Mouse (Mus musculus) liver, embryonic 16.5 days (tissue): Measurements from ENCODE around the gene Dusp5. TPM values are rescaled to one million over a fixed set of nuclear protein-coding genes. Genes with fewer than 3 reads are reported as not detected.

Experiments used
- ATAC-seq: fragments of 200-750 bp; cut with Nextera tagmentation; 2 replicates; pipeline ENCODE4 v1.8.0; 2017; ENCODE audit warnings: low read depth, mild to moderate bottlenecking, moderate number of reproducible peaks, moderate library complexity
- H3K27ac ChIP-seq: fragments of 300-500 bp; sonication (generic); 2 replicates; pipeline ENCODE4 v1.5.1; 2014; ENCODE audit warnings: mild to moderate bottlenecking, low read length
- H3K27me3 ChIP-seq: fragments of 300-500 bp; sonication (generic); 2 replicates; pipeline ENCODE4 v1.6.1; 2014; ENCODE audit warnings: low read depth, low read length, mixed read lengths; ENCODE audit not compliant: control insufficient read depth, insufficient read depth
- H3K36me3 ChIP-seq: fragments of 300-500 bp; sonication (generic); 2 replicates; pipeline ENCODE4 v1.6.1; 2014; ENCODE audit warnings: mild to moderate bottlenecking; ENCODE audit not compliant: control insufficient read depth, insufficient read depth
- H3K4me1 ChIP-seq: fragments of 300-500 bp; sonication (generic); 2 replicates; pipeline ENCODE4 v1.6.1; 2014; ENCODE audit warnings: low read depth, low read length, mixed read lengths; ENCODE audit not compliant: control insufficient read depth
- H3K4me2 ChIP-seq: fragments of 300-500 bp; sonication (generic); 2 replicates; pipeline ENCODE4 v1.6.1; 2014; ENCODE audit warnings: low read depth, low read length, mixed read lengths
- H3K4me3 ChIP-seq: fragments of 300-500 bp; sonication (generic); 2 replicates; pipeline ENCODE4 v1.5.1; 2014; ENCODE audit warnings: low read depth, mild to moderate bottlenecking, low read length
- H3K9ac ChIP-seq: fragments of 300-500 bp; sonication (generic); 2 replicates; pipeline ENCODE4 v1.6.1; 2014; ENCODE audit warnings: low read depth, low read length
- H3K9me3 ChIP-seq: fragments of 300-500 bp; sonication (generic); replicated peaks from 2 replicates; pipeline ENCODE4 v1.6.1; 2016; ENCODE audit warnings: low read length; ENCODE audit not compliant: control insufficient read depth
- WGBS: fragments of 180-500 bp; shearing (Covaris S2); extraction: QIAGEN DNeasy Blood & Tissue Kit; methylation state at CpG from one replicate; pipeline ENCODE4 v1.1.7; 2014; ENCODE audit not compliant: insufficient replicate concordance; 5-methylcytosine and 5-hydroxymethylcytosine counted together
- polyA plus RNA-seq: library from polyadenylated mRNA; unstranded; fragments of >200 nt; fragmentation: Nextera tagmentation; extraction: Ambion mirVana; gene quantifications from 2 replicates; pipeline ENCODE4 v1.2.1, GENCODE M21; 2015

Dusp5 gene
- polyA plus RNA-seq, 1 experiment from 2014 or later: 2.3 TPM

DNA sequence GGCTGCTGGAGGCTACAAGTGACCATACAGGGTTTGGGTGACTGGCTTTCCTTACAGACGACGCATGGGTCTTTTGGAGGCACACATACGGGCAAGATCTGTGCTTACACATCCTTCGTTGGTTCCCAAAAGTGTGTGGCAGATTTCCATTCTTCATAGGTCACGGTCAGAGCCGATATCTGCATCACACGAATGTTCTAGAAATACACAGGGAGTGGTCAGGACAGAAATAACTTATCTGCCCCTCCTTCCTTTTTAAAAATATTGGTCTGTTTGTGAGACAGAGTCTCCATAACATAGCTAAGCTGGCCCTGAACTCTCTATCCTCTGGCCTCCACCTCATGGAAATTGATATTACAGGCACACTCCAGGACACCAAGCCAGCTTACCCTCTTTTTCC is 24.7 kb upstream of the Dusp5 start:
- no peak for ATAC-seq
- Histone ChIP-seq H3K9ac (no peak overlapping the region), H3K36me3 (no peaks in the 10 kb centered on the region), H3K4me1 (no peaks in the 10 kb centered on the region; the same call in 1 of the 2 replicates), H3K27ac (no peak overlapping the region), H3K9me3 (no peaks in the 10 kb centered on the region), H3K4me3 (no peak overlapping the region), H3K4me2 (no peak overlapping the region), H3K27me3 (no peaks in the 10 kb centered on the region)
- 35% methylated on average over 7 of the region's 7 CpGs for WGBS

DNA sequence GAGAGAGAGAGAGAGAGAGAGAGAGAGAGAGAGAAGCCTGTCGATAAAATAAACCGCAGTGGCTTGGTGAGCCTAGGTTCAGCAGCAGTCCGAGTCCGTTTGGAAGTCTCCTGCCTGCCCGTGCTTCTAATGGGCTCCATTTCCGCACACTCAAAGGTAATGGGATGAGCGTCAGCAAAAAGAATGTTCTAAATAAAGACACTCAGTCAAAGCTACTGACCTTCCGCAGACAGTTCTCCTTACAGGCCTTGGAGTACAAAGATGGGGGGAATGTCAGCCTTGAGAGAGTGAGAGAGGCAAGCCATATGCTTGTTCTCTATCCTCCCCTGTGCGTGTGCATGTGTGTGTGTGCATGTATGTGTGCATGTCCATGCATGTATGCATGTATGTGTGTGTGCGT is 23.2 kb upstream of the Dusp5 start:
- Histone ChIP-seq H3K4me2 (no peak overlapping the region), H3K4me1 (no peaks in the 10 kb centered on the region), H3K9ac (no peak overlapping the region), H3K36me3 (no peaks in the 10 kb centered on the region), H3K9me3 (no peaks in the 10 kb centered on the region), H3K27ac (no peak overlapping the region), H3K27me3 (no peaks in the 10 kb centered on the region), H3K4me3 (no peak overlapping the region)
- no peak for ATAC-seq
- 72% methylated on average over 10 of the region's 10 CpGs for WGBS

DNA sequence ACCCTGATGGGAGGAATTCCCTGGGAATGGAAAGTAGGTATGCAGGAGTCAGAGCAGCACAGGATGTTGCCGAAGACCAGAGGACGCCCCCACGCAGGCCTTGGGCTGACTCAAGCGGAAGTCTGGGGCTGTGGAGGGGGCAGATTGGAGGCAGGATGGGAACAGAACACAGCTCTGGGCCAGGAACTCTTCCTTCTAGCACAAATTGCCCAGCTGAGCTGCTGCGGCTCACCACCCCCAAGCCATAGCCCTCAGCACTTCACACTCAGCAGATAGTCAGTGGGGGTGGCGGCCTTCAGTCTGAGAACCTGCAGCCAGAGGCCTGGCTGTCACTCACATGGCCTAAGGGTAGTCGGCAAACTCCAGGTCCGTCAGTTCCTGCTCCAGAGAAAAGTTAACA is 21.4 kb upstream of the Dusp5 start:
- peak; percentile 53 for ATAC-seq
- H3K9ac ChIP-seq: no peak overlapping the region
- no peak overlapping the region for H3K4me3 ChIP-seq
- no peak overlapping the region for H3K4me2 ChIP-seq
- 34% methylated on average over 8 of the region's 8 CpGs for WGBS
- H3K9me3 ChIP-seq: no peaks in the 10 kb centered on the region
- H3K27ac ChIP-seq: 0 out of 2 replicates have a peak overlapping the region, but pooled peaks have one; percentile 8
- H3K4me1 ChIP-seq: no peaks in the 10 kb centered on the region
- no peaks in the 10 kb centered on the region for H3K27me3 ChIP-seq
- no peaks in the 10 kb centered on the region for H3K36me3 ChIP-seq

DNA sequence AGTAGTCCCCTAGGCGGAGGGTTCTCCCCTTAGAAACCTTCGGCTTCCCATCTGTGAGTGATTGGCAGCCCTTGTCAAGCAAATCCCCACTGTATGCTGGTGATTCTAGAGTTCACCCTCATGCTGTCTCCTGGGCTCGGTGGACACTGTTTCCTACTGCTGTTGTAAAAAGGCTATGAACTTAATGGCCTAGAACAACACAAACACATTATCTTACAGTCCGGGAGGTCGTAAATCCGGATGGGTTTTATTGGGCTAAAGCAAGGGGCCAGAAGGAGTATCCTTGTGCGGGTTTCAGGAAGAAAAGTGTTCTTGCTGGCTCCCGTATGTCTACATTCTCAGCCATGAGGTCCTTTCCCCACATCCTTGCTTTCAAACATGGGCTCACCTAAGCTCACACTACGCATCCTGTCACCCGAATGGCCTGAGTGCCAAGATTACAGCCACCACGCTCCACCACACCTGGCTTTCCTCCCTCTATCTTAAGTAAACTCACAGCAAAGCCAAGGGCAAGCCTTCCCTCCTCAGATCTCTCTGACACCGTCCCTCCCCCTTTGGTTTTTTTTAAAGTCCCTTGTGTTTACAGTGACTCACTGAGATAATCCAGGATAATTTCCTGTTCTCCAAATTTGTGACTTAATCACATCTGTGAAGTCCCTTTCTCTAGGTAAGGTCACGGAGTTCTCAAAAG is 17.5 kb upstream of the Dusp5 start:
- no peaks in the 10 kb centered on the region for H3K9me3 ChIP-seq
- no peak overlapping the region for H3K4me2 ChIP-seq
- no peak overlapping the region for H3K4me3 ChIP-seq
- no peaks in the 10 kb centered on the region for H3K36me3 ChIP-seq
- WGBS: 54% methylated on average over 13 of the region's 13 CpGs
- H3K9ac ChIP-seq: no peak overlapping the region
- H3K27ac ChIP-seq: no peak overlapping the region
- H3K4me1 ChIP-seq: no peaks in the 10 kb centered on the region
- no peaks in the 10 kb centered on the region for H3K27me3 ChIP-seq
- ATAC-seq: no peak

DNA sequence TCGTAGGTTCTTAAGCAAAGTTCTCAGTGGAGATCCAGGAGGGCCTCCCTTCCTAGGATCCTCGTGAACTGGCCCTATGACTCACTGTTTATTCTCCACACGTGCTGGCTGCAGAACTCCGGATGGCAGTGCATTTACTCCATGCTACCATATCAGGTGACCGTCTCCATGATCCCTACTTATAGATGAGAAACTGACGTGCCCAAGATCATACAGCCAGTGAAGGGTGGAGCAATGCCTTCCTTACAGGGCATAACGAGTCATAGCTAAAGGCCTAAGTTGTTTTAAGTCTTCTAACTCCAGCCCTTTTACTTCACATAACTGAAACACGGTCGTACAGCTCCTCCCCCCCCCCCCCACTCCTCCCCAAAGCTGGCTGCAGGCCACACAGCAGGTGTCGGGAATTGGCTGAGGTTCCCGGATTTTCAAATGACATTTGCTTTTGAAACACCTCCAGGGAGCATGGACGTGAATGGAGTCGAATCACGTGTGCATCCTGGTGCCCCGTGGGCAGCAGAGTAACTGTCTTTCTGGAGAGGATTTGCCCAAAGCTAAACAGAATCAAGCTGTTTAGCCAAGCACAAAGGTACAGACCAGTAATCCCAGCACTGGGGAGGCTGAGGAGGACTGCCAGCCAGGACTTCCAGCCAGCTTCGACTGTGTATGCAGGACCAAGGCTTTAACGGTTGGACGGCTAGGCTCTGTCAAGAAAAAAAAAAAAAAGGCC is 11.4 kb upstream of the Dusp5 start:
- no peaks in the 10 kb centered on the region for H3K27me3 ChIP-seq
- peaks cover 11% of the 10 kb centered on the region for H3K4me1 ChIP-seq
- no peak overlapping the region for H3K27ac ChIP-seq
- ATAC-seq: no peak
- no peaks in the 10 kb centered on the region for H3K9me3 ChIP-seq
- WGBS: 58% methylated on average over 18 of the region's 18 CpGs
- no peak overlapping the region for H3K9ac ChIP-seq
- no peak overlapping the region for H3K4me3 ChIP-seq
- no peaks in the 10 kb centered on the region for H3K36me3 ChIP-seq
- no peak overlapping the region for H3K4me2 ChIP-seq

DNA sequence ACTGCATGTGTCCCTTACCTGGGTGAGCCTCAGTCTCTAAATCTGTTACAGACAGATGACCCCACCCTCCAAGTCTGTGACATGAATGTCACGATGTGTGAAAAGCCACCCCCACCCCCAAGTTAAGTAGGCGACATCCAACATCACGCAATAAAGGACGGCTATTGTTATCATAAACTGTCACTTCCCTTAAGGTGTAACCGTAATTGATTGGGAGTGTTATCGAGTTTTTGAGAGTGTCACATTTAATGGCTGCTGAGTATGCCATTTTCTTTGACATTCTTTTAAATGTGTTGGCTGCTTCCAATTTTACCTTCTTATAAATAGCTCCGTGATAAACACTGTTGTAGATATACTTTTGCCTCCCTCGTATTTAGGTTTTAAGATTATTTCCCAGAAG is 9.4 kb upstream of the Dusp5 start:
- no peak overlapping the region for H3K4me2 ChIP-seq
- H3K4me3 ChIP-seq: no peak overlapping the region
- no peaks in the 10 kb centered on the region for H3K9me3 ChIP-seq
- no peaks in the 10 kb centered on the region for H3K27me3 ChIP-seq
- WGBS: 21% methylated on average over 8 of the region's 8 CpGs
- H3K36me3 ChIP-seq: no peaks in the 10 kb centered on the region
- ATAC-seq: no peak
- no peak overlapping the region for H3K27ac ChIP-seq
- H3K9ac ChIP-seq: no peak overlapping the region
- peaks cover 11% of the 10 kb centered on the region for H3K4me1 ChIP-seq

DNA sequence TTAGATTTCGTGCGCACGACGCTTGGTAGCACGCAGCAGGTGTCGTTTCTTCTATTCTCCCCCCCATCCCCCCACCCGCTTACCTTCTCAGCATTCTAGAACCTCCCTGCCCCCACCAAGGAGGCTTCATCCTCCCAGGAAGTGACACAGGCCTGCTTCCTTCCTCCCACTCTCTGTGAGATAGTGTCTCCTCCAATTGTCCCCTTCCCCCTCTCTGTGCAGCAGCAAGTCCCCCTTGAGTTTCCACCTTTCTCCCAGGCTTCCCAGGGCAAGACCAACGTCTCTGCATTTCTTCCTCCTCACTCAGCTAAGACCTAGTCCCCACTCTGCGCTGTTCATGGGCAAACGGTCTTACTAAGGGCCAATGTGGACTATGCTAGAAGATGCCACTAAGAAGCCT is 8.9 kb upstream of the Dusp5 start:
- H3K4me1 ChIP-seq: peaks cover 11% of the 10 kb centered on the region
- no peak overlapping the region for H3K27ac ChIP-seq
- H3K4me2 ChIP-seq: no peak overlapping the region

DNA sequence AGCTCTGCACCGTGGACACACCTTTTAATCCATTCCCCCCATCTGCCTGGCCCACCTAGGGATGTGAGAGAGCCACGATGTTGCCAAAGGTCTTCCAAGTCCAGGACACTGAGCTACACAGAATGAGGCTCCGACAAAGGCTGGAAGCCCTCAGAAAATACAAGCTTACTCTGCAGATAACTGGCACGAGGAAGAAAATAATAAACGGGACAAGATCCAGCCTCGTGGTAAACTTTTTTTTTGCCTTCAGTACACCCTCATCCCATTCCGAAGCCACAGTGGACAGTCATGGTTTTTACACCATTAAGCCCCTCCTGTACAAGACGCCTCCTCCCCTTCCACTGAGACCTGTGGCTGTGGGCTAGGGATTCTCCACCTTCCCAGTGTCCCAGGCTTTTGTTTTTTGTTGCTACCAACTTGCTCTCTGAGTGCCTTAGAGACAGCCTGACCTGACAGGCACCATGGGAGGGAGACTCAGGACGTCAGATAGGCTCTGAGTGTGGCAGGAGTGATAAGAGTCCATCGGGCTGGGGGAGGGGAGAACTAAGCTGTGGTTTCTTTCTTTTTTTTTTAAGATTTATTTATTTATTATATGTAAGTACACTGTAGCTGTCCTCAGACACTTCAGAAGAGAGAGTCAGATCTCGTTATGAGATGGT is 7.6 kb upstream of the Dusp5 start:
- 14% methylated on average over 11 of the region's 11 CpGs for WGBS
- Histone ChIP-seq H3K27me3 (no peaks in the 10 kb centered on the region), H3K36me3 (no peaks in the 10 kb centered on the region), H3K4me2 (peak overlapping the region; percentile 15; the same call in 1 of the 2 replicates), H3K4me1 (peaks cover 11% of the 10 kb centered on the region), H3K4me3 (no peak overlapping the region), H3K9me3 (no peaks in the 10 kb centered on the region), H3K27ac (no peak overlapping the region), H3K9ac (no peak overlapping the region)
- peak; percentile 63 for ATAC-seq

More for the DNA sequence above, 8.9 kb upstream of the Dusp5 start:
- H3K4me3 ChIP-seq: no peak overlapping the region
- no peaks in the 10 kb centered on the region for H3K27me3 ChIP-seq
- H3K9ac ChIP-seq: no peak overlapping the region
- 42% methylated on average over 10 of the region's 10 CpGs for WGBS
- ATAC-seq: no peak
- no peaks in the 10 kb centered on the region for H3K36me3 ChIP-seq
- no peaks in the 10 kb centered on the region for H3K9me3 ChIP-seq

DNA sequence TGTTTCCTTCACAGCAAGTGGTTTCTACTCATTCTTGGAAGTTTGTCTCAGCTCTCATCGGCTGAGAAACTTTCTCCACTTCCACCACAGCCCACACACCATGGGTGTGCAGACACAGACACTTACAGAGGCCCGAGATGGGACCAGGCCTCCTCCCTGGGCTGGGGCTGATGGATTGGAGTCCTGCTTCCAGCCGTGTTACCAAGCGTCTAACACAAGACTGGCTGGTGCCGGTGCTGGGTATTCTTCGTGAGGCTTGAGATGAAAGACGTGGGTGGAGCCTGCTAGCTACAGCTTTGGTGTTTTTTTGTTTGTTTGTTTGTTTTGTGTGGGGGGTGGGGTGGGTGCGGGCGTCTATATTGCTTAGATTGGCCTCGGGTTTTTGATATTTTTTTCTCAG is 1.4 kb upstream of the Dusp5 start:
- H3K9me3 ChIP-seq: no peaks in the 10 kb centered on the region
- ATAC-seq: no peak
- no peak overlapping the region for H3K9ac ChIP-seq
- no peak overlapping the region for H3K4me3 ChIP-seq
- H3K4me2 ChIP-seq: no peak overlapping the region
- peaks cover 43% of the 10 kb centered on the region for H3K27me3 ChIP-seq
- no peak overlapping the region for H3K27ac ChIP-seq
- H3K4me1 ChIP-seq: peaks cover 18% of the 10 kb centered on the region
- WGBS: 45% methylated on average over 10 of the region's 10 CpGs
- H3K36me3 ChIP-seq: no peaks in the 10 kb centered on the region
